Mouse (Mus musculus): ENCODE data around the gene Afdn.
"Not testable (repeated sequence)": the region's sequence is repeated elsewhere in the genome, so short reads cannot be mapped to it uniquely, and the experiment has no call there.

Gene Afdn

DNA sequence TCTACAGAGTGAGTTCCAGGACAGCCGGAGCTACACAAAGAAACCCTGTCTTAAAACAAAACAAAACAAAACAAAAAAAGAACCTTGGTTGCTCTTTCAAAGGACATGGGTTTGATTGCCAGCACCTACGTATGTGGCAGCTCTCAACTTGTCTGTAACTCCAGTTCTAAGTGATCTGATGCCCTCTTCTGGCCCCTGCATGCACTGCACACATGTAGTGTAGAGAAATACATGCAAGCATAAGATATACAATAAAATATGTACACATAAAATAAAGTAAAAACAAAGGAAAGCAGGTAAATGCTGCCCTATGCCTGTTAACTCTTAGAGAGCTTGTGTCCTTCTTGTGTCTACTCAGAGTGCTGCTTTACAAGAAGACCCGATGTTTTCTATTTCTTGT is 8.9 kb downstream of the Afdn start:
- DNase-seq (ENCODE audit: low spot score in 2 of 2) = no peak

DNA sequence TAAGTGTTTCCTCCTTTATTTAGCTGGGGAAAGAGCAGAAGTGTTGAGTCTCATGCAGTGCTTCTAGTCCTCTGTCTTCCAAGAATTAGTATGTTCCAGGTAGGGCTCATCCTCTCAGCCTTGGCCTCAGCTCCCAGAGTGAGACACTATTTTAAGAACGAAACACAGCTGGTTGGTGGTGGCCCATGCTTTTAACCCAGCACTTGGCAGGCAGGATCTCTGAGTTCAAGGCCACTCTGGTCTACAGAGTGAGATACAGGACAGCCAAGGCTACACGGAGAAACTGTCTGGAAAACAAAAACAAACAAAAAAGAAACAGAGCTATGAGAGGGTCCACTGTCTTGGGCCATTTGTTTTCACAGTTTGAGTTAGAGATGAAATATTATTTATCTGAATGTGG is 17.3 kb downstream of the Afdn start:
- DNase-seq (ENCODE audit: low spot score in 2 of 2) = no peak

DNA sequence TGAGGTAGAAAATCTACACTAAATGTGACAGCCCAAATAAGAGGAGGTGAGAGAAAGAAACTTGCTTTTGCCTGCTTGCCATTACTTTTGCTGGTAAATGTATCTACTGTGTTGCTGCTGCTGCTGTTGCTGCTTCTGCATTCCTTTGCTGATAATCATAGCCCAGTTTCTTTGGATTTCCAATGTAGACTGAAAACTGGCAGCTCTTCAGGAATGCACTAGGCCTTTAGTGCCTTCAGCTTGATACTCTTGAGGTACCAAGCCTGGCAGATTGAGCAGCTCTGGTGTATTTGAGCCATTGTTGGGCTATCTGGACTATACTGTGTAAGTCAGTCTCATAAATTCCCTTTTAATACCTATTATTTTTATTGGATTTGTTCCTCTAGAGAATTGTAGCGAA is 18.5 kb downstream of the Afdn start:
- no peak for DNase-seq (ENCODE audit: low spot score in 2 of 2)

DNA sequence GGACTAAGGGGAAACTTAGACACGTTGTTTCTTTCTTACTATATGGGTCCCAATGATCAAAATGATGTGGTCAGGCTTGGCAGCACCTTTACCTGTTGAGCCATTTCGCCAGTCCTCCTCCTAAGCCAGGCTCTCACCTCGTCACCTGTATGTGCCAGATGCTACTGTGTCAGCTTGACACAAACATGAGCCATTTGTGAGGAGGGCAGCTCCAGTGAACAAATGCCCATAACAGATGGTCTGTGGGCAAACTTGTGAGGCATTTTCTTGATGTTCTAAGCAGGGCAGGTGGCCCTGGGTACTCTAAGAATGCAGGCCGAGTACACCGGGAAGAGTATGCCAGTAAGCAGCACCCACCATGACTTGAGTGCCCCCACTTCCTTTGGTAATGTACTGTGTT is 21.6 kb downstream of the Afdn start:
- no peak for DNase-seq (ENCODE audit: low spot score in 2 of 2)

DNA sequence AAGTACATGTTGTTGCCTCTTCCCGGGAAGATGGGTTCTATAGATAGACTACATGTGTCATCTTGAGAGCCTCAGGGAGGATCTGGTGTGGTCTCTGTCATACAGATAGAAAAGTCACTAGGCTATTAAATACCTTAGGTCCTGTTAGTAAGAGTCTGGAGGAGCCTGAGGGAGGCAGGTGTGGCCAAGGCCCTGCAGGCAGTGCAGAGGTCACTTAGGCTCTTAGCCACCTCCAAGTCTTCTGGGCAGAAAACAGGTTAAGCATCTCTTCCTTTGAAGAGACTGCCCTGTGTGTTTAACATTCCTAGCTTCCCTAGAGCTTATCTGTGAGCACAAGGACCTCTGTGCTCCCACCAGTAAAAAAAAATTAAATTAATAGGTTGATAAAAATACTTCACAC is 23.1 kb downstream of the Afdn start:
- DNase-seq (ENCODE audit: low spot score in 2 of 2) = no peak

DNA sequence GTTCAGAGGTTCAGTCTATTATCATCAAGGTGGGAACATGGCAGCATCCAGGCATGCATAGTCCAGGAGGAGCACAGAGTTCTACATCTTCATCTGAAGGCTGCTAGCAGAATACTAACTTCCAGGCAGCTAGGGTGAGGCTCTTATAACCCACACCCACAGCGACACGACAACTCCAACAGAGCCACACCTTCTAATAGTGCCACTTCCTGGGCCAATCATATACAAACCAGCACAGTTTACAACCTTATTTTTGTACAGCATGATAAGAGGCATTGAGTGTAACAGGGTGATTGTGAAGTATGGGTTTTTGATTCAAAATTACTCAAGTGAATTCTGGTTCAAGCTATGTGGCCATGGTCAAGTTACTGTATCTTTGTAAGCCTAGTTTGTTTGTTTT is 29.7 kb downstream of the Afdn start:
- not testable (repeated sequence) for DNase-seq (ENCODE audit: low spot score in 2 of 2)

DNA sequence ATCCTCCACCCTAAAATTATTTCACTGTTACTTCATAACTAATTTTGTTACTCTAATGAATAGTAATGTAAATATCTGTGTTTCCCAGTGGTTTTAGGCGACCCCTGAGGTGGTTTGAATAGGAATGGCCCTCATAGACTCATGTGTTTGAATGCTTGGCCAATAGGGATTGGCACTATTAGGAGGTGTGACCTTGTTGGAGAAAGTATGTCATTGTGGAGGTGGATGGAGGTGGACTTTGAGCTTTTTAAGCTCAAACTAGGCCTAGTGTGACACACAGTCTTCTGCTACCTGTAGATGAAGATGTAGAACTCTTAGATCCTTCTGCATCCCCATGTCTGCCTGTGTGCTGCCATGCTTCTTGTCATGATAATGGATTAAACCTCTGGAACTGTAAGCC is 37.4 kb downstream of the Afdn start:
- no peak for DNase-seq (ENCODE audit: low spot score in 2 of 2)

DNA sequence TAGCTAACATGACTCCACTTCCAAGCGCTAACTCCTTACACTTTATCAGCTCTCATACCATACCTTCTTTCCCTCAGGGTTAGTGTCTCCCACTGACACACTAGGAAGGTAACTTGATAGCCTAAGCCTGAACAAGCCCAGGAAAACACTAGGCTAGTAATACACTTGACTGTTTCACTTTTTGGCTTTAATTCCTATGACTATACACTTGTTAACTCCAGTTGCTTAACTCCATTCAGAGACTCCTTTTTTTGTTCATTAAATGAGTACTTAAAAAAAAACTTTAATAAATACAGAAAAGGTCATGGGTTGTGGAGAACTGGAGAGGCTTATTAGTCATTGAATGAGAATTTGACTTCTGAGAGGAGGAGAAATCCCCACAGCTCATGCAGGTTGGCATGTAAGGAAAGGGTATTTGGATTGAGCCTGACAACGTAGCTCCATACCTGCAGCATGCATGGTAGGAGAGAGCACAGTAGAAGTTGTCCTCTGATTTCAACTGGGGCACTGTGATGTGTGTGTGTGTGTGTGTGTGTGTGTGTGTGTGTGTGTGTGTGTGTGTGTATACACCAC is 42.6 kb downstream of the Afdn start:
- no peak for DNase-seq (ENCODE audit: low spot score in 2 of 2)

DNA sequence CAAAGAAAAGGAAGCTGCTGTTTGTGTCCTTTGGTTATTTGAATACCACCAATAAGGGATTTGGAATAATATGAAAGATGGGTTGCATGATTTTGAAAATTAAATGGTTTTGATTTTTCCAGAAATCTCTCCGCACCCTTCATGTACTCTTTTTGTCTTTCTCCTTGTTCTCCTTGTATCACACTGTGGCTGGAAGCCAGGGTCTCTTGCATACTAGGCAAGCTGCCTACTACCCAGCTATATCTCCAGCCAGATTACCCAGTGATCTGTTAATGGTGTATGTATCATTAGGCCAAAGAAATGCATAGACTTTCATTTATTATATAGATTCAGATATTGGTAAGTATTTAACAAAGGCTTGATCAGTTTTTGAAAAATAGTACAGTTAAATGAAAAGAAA is 45.7 kb downstream of the Afdn start:
- no peak for DNase-seq (ENCODE audit: low spot score in 2 of 2)

DNA sequence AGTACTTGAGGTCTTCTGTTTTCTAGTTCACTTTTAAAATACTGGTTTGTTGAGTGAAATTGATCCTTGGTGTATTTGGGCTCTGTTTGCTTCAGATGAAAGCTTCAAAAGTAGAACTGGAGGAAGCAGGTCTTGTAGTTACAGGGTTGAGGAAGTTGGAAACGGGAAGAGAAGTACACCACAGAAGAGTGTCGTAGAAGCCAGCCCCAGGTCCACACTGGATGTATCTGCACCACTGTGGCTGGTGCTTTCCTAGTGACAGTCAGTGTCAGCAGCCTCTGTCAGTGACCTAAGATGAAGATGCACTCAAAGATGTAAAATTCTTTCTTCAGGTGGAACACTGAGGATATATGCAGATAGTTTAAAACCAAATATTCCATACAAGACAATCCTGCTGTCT is 57.5 kb downstream of the Afdn start:
- DNase-seq (ENCODE audit: low spot score in 2 of 2) = no peak

DNA sequence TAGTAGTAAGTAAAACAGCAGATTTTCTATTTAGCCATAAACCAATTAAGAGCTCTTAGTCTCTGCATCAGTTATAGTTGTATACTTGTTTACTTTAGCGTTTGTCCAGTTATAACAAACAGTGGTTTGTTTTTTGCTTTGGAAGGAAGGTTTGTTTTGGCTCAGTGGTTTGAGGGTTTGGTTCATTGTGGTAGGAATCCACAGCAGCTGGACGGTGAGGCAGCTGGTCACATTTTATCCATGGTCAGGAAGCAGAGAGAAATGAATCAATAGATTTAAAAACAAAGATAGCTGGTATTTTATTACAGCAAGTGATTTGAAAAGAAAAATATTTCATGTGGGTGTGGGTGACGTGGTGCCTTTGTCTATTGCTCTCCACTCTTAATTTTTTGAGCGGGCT is 59.0 kb downstream of the Afdn start:
- no peak for DNase-seq (ENCODE audit: low spot score in 2 of 2)

DNA sequence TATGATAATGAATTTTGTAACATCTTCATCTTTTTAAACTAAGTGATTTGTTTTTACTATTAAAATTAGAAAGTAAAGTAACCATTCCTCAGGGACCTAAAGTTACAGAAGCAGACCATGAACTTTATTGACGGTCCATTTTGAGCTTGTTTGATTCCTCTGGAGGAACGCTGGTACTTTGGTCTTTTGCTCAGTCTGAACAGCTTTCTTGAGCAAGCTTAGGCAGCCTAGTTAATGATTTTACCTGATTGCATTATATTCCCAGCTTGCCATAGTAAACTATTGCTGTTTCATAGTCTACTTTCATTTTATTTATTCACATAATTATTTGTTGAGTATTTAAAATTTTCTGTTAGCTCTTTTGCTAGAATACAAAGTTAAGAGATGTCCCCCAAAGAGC is 60.3 kb downstream of the Afdn start:
- no peak for DNase-seq (ENCODE audit: low spot score in 2 of 2)

DNA sequence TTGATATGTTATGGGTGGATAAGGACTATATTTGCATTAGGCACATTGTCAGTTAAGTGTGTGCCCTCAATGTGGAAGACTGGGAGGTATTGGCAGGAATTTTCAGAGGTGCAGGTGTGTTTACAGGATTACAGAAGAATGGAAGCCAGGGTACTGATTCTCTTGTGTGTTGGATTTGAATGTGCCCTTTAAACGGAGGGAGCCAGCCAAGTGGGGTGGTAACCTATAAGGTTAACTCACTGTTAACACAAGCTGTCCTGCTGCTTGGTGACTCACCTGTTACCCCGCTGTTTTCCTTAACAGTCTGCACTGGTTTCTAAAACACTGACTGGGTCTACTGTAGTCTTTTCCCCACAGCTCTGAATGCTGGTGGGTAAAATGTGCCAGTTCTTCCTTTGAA is 65.1 kb downstream of the Afdn start:
- no peak for DNase-seq (ENCODE audit: low spot score in 2 of 2)

DNA sequence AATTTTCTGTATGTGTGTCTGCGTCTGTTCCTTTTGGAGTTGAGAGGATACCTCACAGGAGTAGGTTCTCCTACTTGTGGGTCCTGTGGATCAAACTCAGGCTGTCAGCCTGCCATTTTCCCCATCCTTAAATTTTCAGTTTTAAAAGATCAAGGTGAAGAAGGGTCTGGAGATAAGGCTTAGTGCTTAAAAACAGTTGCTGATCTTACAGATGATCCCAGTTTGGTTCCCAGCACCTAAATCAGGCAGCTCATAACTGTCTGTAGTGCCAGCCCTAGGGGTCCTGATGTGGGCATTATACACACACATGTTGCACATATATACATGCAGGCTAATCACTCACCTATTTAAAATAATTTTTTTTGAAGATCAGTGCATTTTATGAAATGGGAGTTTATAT is 69.9 kb downstream of the Afdn start:
- no peak for DNase-seq (ENCODE audit: low spot score in 2 of 2)

DNA sequence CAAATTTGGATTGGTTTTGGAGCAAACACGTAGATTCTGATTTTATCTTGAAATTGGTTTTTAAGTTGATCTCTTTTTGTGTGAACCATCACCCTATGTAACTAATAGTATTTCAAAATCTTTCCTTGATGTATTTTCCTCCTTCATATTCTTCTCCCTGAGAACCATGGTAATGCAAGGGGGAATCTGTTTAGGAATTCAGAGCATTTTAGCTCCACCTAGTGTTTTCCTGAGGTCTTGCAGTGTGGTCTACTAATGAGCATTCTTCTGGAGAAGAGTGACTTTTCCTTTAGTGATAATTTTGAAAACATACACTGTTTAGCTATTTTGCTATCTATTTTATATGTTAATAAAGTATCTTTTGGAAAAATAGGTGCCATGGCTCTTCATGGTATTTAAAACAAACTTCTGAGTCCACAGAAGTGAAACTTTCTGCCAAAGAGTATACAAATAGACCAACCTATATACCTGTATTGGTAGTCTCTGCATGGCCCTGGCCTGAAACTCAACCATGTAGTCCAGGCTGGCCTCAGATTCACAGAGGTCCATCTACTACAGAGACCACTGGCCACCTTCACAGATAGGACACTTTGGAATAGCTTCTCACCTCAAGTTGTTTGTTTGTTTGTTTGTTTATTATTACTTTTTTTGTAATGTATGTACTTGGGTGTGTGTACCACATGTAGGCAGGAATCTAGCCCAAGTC is 70.5 kb downstream of the Afdn start:
- no peak for DNase-seq (ENCODE audit: low spot score in 2 of 2)

DNA sequence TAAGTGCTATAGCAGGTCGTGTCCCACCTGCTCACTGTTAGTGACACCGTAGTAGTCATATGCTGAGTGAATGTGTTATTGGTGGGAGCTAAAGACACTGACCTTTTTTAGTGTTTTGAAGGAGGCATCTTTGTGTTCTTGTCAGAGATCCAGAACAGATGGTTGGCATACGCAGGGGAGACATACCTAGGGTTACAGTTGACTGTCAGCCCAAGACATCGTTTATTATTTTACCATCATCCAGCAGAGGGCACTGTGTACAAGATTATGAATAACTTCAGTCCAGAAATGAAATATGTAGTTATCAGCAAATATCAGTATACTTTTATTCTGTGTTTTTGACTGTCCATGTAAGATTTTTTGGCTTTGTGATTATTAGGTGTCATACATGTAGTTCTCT is 75.5 kb downstream of the Afdn start:
- no peak for DNase-seq (ENCODE audit: low spot score in 2 of 2)

DNA sequence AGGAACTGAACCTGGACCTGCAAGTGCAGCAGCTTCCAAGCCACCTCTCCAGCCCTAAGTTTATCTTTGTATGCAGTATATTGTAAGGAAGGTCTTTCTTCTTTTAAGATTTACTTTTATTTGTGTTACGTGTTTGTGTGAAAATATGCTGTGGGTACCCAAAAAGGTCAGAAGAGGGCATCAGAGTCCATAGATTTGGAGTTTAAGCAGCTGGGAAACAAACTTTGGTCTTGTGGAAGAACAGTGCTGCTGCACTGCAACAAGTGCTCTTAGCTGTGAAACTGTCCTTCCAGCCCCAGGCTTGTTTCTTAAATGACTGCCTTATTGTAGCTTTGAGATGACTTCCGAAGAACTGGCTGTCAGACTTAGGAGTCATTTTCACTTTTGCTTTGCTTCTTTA is 89.8 kb downstream of the Afdn start:
- no peak for DNase-seq (ENCODE audit: low spot score in 2 of 2)

DNA sequence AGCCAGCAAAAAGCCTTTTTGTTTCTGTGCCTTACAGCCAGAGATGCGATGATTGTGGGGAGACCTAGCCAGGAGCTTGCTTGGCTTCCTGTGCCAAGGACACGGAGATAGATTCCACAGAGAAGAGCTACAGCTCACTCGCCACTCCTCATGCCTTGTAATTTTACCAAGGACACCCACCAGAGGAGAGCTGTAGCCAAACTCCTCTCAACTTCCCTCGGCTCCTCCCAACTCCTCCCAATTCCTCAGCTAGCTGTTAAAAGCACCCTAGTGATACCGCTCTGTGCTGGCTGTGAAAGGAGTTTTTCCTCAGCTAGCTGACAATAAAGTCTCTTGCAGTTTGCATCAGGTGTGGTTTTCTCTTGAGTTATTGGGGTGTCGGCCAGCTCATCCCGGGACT is 93.5 kb downstream of the Afdn start:
- DNase-seq (ENCODE audit: low spot score in 2 of 2) = not testable (repeated sequence)

DNA sequence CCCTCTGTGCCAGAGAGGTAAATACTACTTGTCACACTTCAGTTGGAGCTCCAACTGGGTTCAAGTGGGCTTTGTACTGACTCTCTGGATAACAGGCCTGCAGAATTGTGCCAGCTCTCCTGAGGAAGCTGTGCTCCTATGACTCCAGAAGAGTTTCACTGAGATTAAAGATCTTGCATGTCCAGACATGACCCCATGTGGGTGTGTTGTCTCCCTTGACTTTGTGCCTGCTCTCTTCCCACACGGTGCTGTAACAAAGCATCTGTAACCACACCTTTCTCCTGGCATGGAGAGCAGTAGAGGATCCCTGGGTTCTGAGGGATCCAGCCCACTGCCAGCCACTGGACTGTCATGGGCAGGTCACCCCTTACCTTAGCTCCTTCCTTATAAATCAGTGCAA is 95.1 kb downstream of the Afdn start:
- no peak for DNase-seq (ENCODE audit: low spot score in 2 of 2)

DNA sequence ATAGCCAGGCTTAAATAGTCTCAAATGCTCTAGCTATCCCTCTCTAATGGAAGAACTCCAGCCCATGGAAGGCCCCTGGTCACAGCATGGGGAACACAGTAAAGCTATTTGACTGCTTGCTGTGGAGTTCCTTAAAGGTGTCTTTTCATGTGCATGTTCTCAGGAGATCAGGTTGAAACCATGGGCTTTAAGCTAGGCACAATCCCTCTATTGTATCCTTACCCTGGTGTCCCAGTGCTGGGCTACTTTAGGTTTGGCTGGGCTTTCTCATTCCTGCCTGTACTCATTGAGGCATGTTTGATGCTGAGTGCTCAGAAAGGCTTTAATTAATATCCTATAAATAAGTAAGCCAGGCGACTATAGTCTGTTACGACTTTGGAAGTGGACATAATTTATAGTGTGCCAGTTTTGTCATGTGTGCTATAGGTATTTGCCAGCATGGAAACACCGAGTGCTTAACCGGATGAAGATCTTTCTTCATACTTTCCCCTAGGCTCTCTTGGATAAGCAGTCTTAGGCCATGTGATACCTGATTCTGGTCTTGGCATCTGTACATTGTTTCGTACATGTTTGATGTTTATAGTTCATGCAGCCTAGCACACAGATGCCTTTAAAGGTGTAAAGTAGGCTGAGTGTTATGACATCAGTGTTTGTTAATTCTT is 96.2 kb downstream of the Afdn start:
- no peak for DNase-seq (ENCODE audit: low spot score in 2 of 2)

DNA sequence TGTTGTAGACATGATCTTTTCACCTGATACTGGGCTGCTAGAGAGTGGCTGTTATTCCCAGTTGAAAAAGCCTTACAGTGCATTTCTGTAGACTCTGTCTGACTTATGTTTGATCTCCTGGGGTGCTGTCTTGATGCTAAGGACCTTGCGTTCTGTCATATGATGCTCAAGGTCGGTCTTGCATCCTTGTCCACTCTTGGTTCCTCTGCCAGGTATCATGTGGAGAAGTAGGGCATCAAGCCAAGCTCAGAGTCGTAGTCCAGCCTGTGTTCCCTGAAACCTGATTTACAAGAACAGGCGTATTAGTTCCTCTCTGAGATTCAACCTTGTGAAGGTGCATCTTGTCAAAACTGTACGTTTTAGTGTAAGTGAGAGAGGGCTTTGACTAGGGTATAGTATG is 105.0 kb downstream of the Afdn start:
- no peak for DNase-seq (ENCODE audit: low spot score in 2 of 2)

DNA sequence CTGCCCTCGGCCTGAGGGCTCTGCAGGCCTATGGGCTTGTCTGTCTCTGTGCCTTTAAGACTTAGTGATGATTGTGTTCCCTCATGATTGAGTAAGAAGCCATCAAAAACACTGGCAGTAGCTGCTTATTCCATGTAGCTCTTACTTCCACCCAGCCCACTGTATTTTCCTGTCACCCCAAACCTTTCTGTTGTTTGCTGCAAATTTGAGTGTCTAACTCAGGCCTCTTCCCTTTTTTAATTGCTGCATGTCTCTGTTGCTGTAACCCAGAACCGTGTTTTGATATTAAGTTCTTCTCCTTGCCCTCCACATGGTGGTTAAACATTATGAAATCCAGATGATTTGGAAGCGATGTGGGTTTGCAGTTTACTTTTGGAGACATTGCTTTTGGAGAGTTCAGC is 106.6 kb downstream of the Afdn start:
- DNase-seq (ENCODE audit: low spot score in 2 of 2) = no peak

DNA sequence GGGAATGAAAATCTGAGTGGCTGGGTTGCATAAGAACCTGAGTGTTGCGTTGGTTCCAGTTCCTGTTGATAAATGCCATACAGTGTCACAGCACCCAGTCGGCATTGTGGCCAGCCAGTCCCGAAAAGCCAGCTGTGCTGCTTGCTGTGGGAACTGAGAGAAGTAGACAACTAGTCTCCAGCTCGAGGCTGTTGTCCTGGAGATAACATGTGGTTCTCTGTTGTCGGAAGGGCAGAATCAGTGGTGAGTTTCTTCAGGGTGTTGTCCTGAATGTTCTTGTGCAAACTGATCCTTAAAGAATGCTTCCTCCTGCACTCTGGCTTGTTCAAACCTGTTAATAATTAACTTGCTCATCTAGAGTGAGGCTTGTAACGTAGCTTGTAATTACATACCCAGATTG is 107.1 kb downstream of the Afdn start:
- no peak for DNase-seq (ENCODE audit: low spot score in 2 of 2)

DNA sequence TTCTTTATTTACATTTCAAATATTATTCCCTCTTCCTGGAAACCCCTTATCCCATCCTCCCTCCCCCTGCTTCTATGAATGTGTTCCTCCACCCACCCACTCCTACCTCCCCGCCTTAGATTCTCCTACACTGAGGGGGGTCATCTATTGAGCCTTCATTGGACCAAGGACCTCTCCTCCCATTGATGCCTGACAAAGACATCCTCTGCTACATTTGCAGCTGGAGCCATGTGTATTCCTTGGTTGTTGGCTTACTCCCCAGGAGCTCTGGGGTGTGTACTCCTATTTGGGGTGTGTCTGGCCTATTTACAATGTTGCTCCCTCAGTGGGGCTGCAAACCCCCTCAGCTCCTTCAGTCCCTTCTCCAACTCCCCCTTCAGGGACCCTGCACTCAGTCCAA is 109.9 kb downstream of the Afdn start:
- DNase-seq (ENCODE audit: low spot score in 2 of 2) = no peak

Data from spleen, postnatal 4 days (tissue).